8 mouse cellular contexts compared by ENCODE assay signal in genomic region chr7:143501643-143502417, GRCm38 (mm10). TPM values are rescaled to one million over a fixed set of nuclear protein-coding genes. Genes with fewer than 3 reads are reported as not detected.
A peak's percentile ranks its signal among the peaks of the same experiment; 100 is the strongest.
DNase-seq lines count a peak whose midpoint lies in the region; ATAC-seq and TF ChIP-seq lines count a peak whose summit lies in the region.

No protein-coding gene starts in this region.

- no peak for TF ChIP-seq POLR2A in cerebellum, adult 2 months (IDR thresholded peaks at IDR 0.05; ENCODE audit: borderline replicate concordance, insufficient read depth, low read length)
- no peak for TF ChIP-seq POLR2A in small intestine, adult 2 months (IDR thresholded peaks at IDR 0.05; ENCODE audit: low read depth, low read length)

- peak overlapping the region; percentile 78 for H3K4me2 ChIP-seq in heart, embryonic 16.5 days (ENCODE audit: low read depth, low read length)

- peak overlapping the region; percentile 20 for H3K4me3 ChIP-seq in cerebellum, adult 2 months (replicated peaks; ENCODE audit: insufficient read depth, low read depth, low read length)
- H3K4me3 ChIP-seq in heart, embryonic 16.5 days (ENCODE audit: low read length) = peak overlapping the region; percentile 53
- peak overlapping the region; percentile 64 for H3K4me3 ChIP-seq in small intestine, adult 2 months (ENCODE audit: low read depth, low read length)

- no peak for TF ChIP-seq CTCF in cerebellum, adult 2 months (IDR thresholded peaks at IDR 0.05; ENCODE audit: borderline replicate concordance, insufficient read depth, low read depth, low read length)
- TF ChIP-seq CTCF in small intestine, adult 2 months (IDR thresholded peaks at IDR 0.05; ENCODE audit: extremely low read depth, insufficient read length, insufficient replicate concordance, low read depth, low read length) = no peak

- peak overlapping the region; percentile 23 for H3K9ac ChIP-seq in heart, embryonic 16.5 days (ENCODE audit: low read length)

- 3% methylated on average over 55 of the region's 55 CpGs for WGBS in cerebellum, adult 2 months
- 2% methylated on average over 55 of the region's 55 CpGs for WGBS in heart, embryonic 16.5 days
- WGBS in small intestine, adult 2 months = 1% methylated on average over 55 of the region's 55 CpGs

- no peaks in the 10 kb centered on the region for H3K36me3 ChIP-seq in heart, embryonic 16.5 days (ENCODE audit: control insufficient read depth, insufficient read depth)
- H3K36me3 ChIP-seq in small intestine, adult 2 months (ENCODE audit: control insufficient read depth, insufficient read depth, low read length) = no peaks in the 10 kb centered on the region

- H3K27me3 ChIP-seq in cerebellum, adult 2 months (ENCODE audit: control insufficient read depth, insufficient read depth, low read length) = peaks cover 6% of the 10 kb centered on the region; the same call in 1 of the 2 replicates
- peaks cover 34% of the 10 kb centered on the region for H3K27me3 ChIP-seq in heart, embryonic 16.5 days (ENCODE audit: control insufficient read depth, insufficient read depth, low read length)
- H3K27me3 ChIP-seq in small intestine, adult 2 months (ENCODE audit: control insufficient read depth, insufficient read depth, low read length) = peaks cover 6% of the 10 kb centered on the region; the same call in 1 of the 2 replicates

- H3K4me1 ChIP-seq in cerebellum, adult 2 months (ENCODE audit: control insufficient read depth, insufficient read depth, low read length) = no peaks in the 10 kb centered on the region
- peaks cover 11% of the 10 kb centered on the region; the same call in 1 of the 2 replicates for H3K4me1 ChIP-seq in heart, embryonic 16.5 days (ENCODE audit: control insufficient read depth, insufficient read depth, low read length)
- H3K4me1 ChIP-seq in small intestine, adult 2 months (ENCODE audit: control insufficient read depth, insufficient read depth, insufficient read length, low read length) = peaks cover 29% of the 10 kb centered on the region

- ATAC-seq in heart, embryonic 16.5 days (replicated peaks; ENCODE audit: extremely low read depth, insufficient read depth, low FRiP score) = no peak; the same call in 1 of the 2 replicates

- DNase-seq in cerebellum, adult 2 months = peak in 1 of 2 experiments; percentile 24
- no peak for DNase-seq in cerebellum, adult 11 months
- DNase-seq in CD4-positive, CD25-positive, alpha-beta regulatory T cell, adult 2 months (ENCODE audit: low read depth, low spot score) = peak; percentile 64
- peak; percentile 66 for DNase-seq in embryo, embryonic 11 days
- DNase-seq in kidney, postnatal 36 days = peak; percentile 63 to 81
- DNase-seq in lung, postnatal 4 days = peak; percentile 67 to 74

- H3K9me3 ChIP-seq in heart, embryonic 16.5 days (replicated peaks; ENCODE audit: control insufficient read depth, low read length) = 0 out of 2 replicates have a peak, but pooled peaks cover 3% of the 10 kb centered on the region

- H3K27ac ChIP-seq in cerebellum, adult 2 months (ENCODE audit: insufficient read depth, low read length) = no peak overlapping the region
- no peak overlapping the region for H3K27ac ChIP-seq in heart, embryonic 16.5 days (ENCODE audit: low read length)
- no peak overlapping the region for H3K27ac ChIP-seq in small intestine, adult 2 months (ENCODE audit: insufficient read depth, low read depth, low read length)

RNA-seq across cellular contexts. Expression of gene Phlda2, which starts 1.1 kb away (rescaled TPM):
- not detected in 2 replicates for polyA plus RNA-seq in cerebellum, adult 2 months (2012; rRNA removed)
- 0.29 and 0.71 TPM in 2 replicates for polyA plus RNA-seq in heart, embryonic 16.5 days (2015; fragmentation: Nextera tagmentation; extraction: Ambion mirVana)
- 2.5 and 5.0 TPM in 2 replicates for polyA plus RNA-seq in small intestine, adult 2 months (2012; rRNA removed)

RNA-seq across cellular contexts. Expression of gene Slc22a18, which starts 28.3 kb away (rescaled TPM):
- 0.87 and 0.90 TPM in 2 replicates for polyA plus RNA-seq in cerebellum, adult 2 months (2012; rRNA removed)
- polyA plus RNA-seq in heart, embryonic 16.5 days (2015; fragmentation: Nextera tagmentation; extraction: Ambion mirVana) = 0.66 and 1.0 TPM in 2 replicates
- polyA plus RNA-seq in small intestine, adult 2 months (2012; rRNA removed) = 249 and 251 TPM in 2 replicates

RNA-seq across cellular contexts. Expression of gene Cdkn1c, which starts 41.0 kb away (rescaled TPM):
- 8.2 and 12.4 TPM in 2 replicates for polyA plus RNA-seq in cerebellum, adult 2 months (2012; rRNA removed)
- 285 and 286 TPM in 2 replicates for polyA plus RNA-seq in heart, embryonic 16.5 days (2015; fragmentation: Nextera tagmentation; extraction: Ambion mirVana)
- polyA plus RNA-seq in small intestine, adult 2 months (2012; rRNA removed) = 8.7 and 9.6 TPM in 2 replicates

RNA-seq across cellular contexts. Expression of gene Nap1l4, which starts 47.1 kb away (rescaled TPM):
- polyA plus RNA-seq in cerebellum, adult 2 months (2012; rRNA removed) = 164 and 185 TPM in 2 replicates
- 240 and 245 TPM in 2 replicates for polyA plus RNA-seq in heart, embryonic 16.5 days (2015; fragmentation: Nextera tagmentation; extraction: Ambion mirVana)
- 18.8 and 35.8 TPM in 2 replicates for polyA plus RNA-seq in small intestine, adult 2 months (2012; rRNA removed)

Comparison
In these comparisons a context has a peak if more than half of its experiments do, and no peak if none do; other contexts are left out.
1. RNA of gene Slc22a18, which starts 28.3 kb away (polyA plus RNA-seq): 249 to 251 TPM in small intestine, adult 2 months; 0.87 to 0.90 TPM in cerebellum, adult 2 months and 0.66 to 1.0 TPM in heart, embryonic 16.5 days; every median in the first group is over 100 times any median in the second.
2. RNA of gene Cdkn1c, which starts 41.0 kb away (polyA plus RNA-seq): 285 to 286 TPM in heart, embryonic 16.5 days; 8.7 to 9.6 TPM in small intestine, adult 2 months and 8.2 to 12.4 TPM in cerebellum, adult 2 months; every median in the first group is over 10 times any median in the second.
3. Peak in every context shown above with its lines, with median percentiles within 50 percentile points of each other: H3K4me3 ChIP-seq.